Mouse (Mus musculus): Measurements from ENCODE around the gene Sorcs2.

GRCm38 (mm10) chr5:36182326-36182725 lies 215.6 kb downstream of the Sorcs2 start:
- TF ChIP-seq CTCF (IDR thresholded peaks at IDR 0.05; ENCODE audit: extremely low read depth, insufficient read depth, low read length) (no peak), POLR2A (IDR thresholded peaks at IDR 0.05; ENCODE audit: extremely low read depth, insufficient read depth, low read length) (no peak)
